Mouse (Mus musculus) intestine, postnatal 0 days (tissue): Measurements from ENCODE around the gene C130050O18Rik. TPM values are rescaled to one million over a fixed set of nuclear protein-coding genes. Genes with fewer than 3 reads are reported as not detected.

Source experiments
- ATAC-seq: fragments of 200-750 bp; cut with Nextera tagmentation; 2 replicates; pipeline ENCODE4 v1.8.0; 2017; ENCODE audit warnings: mild to moderate bottlenecking, moderate TSS enrichment, moderate library complexity
- H3K27ac ChIP-seq: fragments of 300-500 bp; sonication (generic); 2 replicates; pipeline ENCODE4 v1.5.1; 2014; ENCODE audit warnings: mild to moderate bottlenecking, low read depth, low read length, moderate library complexity
- H3K27me3 ChIP-seq: fragments of 300-500 bp; sonication (generic); replicated peaks from 2 replicates; pipeline ENCODE4 v1.6.1; 2014; ENCODE audit warnings: low read length, mixed read lengths; ENCODE audit not compliant: control insufficient read depth, insufficient read depth
- H3K36me3 ChIP-seq: fragments of 300-500 bp; sonication (generic); 2 replicates; pipeline ENCODE4 v1.6.1; 2014; ENCODE audit warnings: mild to moderate bottlenecking, moderate library complexity; ENCODE audit not compliant: control insufficient read depth, insufficient read depth
- H3K4me1 ChIP-seq: fragments of 300-500 bp; sonication (generic); replicated peaks from 2 replicates; pipeline ENCODE4 v1.6.1; 2014; ENCODE audit warnings: antibody characterized with exemption, low read length, mixed read lengths; ENCODE audit not compliant: control insufficient read depth, insufficient read depth
- H3K4me2 ChIP-seq: fragments of 300-500 bp; sonication (generic); replicated peaks from 2 replicates; pipeline ENCODE4 v1.6.1; 2014; ENCODE audit warnings: low read depth, mild to moderate bottlenecking, moderate library complexity
- H3K4me3 ChIP-seq: fragments of 300-500 bp; sonication (generic); 2 replicates; pipeline ENCODE4 v1.5.1; 2014; ENCODE audit warnings: low read depth, low read length
- H3K9ac ChIP-seq: fragments of 300-500 bp; sonication (generic); 2 replicates; pipeline ENCODE4 v1.6.1; 2014; ENCODE audit warnings: mild to moderate bottlenecking, low read depth, low read length
- H3K9me3 ChIP-seq: fragments of 300-500 bp; sonication (generic); 2 replicates; pipeline ENCODE4 v1.6.1; 2016; ENCODE audit warnings: mixed run types; ENCODE audit not compliant: control insufficient read depth
- CTCF ChIP-seq: sonication (generic); IDR thresholded peaks from 2 replicates; pipeline ENCODE4 v1.5.1; 2016; ENCODE audit warnings: low read depth, mild to moderate bottlenecking, control low read depth, antibody characterized with exemption, moderate library complexity
- WGBS: fragments of 180-500 bp; shearing (Covaris S2); extraction: QIAGEN DNeasy Blood & Tissue Kit; methylation state at CpG from one replicate; pipeline ENCODE4 v1.1.7; 2014; 5-methylcytosine and 5-hydroxymethylcytosine counted together
- polyA plus RNA-seq: library from polyadenylated mRNA; unstranded; fragments of >200 nt; fragmentation: Nextera tagmentation; extraction: Ambion mirVana; gene quantifications from 2 replicates; pipeline ENCODE4 v1.2.1, GENCODE M21; 2015

C130050O18Rik gene
- polyA plus RNA-seq, 1 experiment from 2014 or later: 0.76 TPM

DNA sequence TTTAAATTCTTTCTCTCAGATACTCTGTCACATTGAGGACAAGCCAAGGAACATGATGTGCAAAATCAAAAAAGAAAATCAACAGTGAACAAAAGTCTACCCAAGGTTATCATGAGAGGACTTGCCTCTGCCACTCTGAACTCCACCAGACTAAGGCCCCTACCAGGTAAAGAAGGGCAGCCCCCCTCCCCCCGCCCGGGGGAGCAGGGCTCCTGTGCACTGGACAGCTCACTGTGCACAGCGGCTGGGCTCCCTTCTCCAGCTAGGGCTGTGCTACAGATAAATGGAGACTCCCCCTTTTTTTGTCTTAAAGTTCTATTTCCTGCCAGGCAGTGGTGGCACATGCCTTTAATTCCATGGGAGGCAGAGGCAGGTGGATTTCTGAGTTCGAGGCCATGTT lies 32.7 kb downstream of the C130050O18Rik start:
- no peak overlapping the region for H3K4me2 ChIP-seq
- no peak overlapping the region for H3K4me3 ChIP-seq
- H3K9ac ChIP-seq: no peak overlapping the region
- no peak overlapping the region for H3K27ac ChIP-seq
- no peaks in the 10 kb centered on the region for H3K9me3 ChIP-seq
- TF ChIP-seq CTCF: no peak
- H3K27me3 ChIP-seq: no peaks in the 10 kb centered on the region
- H3K36me3 ChIP-seq: no peaks in the 10 kb centered on the region
- H3K4me1 ChIP-seq: no peaks in the 10 kb centered on the region
- WGBS: 87% methylated on average over 4 of the region's 4 CpGs
- ATAC-seq: no peak

GRCm38 (mm10) chr5:139438440-139438839 lies 33.4 kb downstream of the C130050O18Rik start:
- TF ChIP-seq CTCF: no peak
- WGBS: 84% methylated on average over 12 of the region's 12 CpGs
- Histone ChIP-seq H3K9ac (no peak overlapping the region), H3K27ac (no peak overlapping the region), H3K4me3 (no peak overlapping the region), H3K27me3 (no peaks in the 10 kb centered on the region), H3K9me3 (no peaks in the 10 kb centered on the region), H3K36me3 (no peaks in the 10 kb centered on the region), H3K4me2 (no peak overlapping the region), H3K4me1 (no peaks in the 10 kb centered on the region)
- ATAC-seq: no peak

GRCm38 (mm10) chr5:139440451-139440850 lies 35.4 kb downstream of the C130050O18Rik start:
- Histone ChIP-seq H3K4me1 (no peaks in the 10 kb centered on the region), H3K4me3 (no peak overlapping the region), H3K9ac (no peak overlapping the region), H3K36me3 (no peaks in the 10 kb centered on the region), H3K27ac (no peak overlapping the region), H3K27me3 (no peaks in the 10 kb centered on the region), H3K4me2 (no peak overlapping the region), H3K9me3 (no peaks in the 10 kb centered on the region)
- 87% methylated on average over 5 of the region's 5 CpGs for WGBS
- no peak for TF ChIP-seq CTCF
- ATAC-seq: no peak

DNA sequence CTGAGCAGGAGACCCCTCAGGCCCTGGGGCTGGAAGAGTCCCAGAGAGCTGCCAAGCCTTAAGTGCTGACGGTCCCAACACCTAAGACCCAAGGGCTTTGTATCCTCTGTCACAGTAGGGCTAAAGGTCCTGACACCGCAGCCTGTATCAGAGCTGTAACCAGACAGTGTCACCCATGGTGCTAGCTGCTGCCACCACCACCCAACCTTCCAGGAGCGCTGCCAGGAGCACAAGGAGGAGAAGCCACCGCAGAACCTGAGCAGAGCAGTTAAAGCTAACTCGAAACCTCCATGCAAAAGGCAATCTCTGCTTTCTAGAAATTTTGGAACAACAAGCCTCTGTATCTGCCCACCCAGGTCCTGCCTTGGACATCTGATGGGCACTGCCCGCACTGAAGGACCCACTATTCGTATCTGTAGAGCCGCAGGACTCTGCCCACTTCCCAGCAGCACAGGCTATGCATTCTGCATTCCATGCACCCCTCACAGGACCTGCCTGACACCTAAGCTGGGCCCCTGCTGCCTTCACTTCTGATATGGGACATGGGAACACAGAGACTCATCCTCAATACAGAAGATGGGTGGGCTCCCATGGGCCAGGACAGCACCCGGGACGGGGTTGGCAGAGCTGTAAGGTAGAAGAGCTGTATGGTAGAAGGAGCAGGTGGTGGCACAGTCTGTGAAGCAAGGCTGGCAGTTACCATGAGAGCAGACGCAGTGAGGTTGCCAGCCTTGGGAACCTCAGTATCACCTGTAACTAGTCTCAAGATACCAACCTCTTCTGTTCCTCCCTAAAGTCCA lies 36.0 kb downstream of the C130050O18Rik start:
- H3K27me3 ChIP-seq: no peaks in the 10 kb centered on the region
- 94% methylated on average over 11 of the region's 11 CpGs for WGBS
- H3K9ac ChIP-seq: no peak overlapping the region
- H3K27ac ChIP-seq: no peak overlapping the region
- no peak overlapping the region for H3K4me2 ChIP-seq
- no peak for ATAC-seq
- H3K4me1 ChIP-seq: no peaks in the 10 kb centered on the region
- H3K4me3 ChIP-seq: no peak overlapping the region
- TF ChIP-seq CTCF: no peak
- H3K36me3 ChIP-seq: no peaks in the 10 kb centered on the region
- H3K9me3 ChIP-seq: no peaks in the 10 kb centered on the region

DNA sequence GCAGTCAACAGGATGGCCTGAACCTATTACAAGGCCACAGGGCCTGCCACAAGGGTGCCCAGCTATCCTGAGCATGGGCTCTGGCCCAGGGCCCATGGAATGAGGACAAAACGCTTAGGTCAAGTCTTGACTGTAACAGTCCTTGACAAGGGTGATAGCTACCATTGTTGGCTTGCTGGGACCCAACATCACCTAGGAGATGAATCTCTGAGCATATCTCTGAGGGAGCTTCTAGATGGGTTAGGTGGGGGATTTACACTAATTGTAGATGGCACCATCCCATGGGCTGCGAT lies 36.6 kb downstream of the C130050O18Rik start:
- Histone ChIP-seq H3K36me3 (no peaks in the 10 kb centered on the region), H3K4me2 (no peak overlapping the region), H3K27me3 (no peaks in the 10 kb centered on the region), H3K27ac (no peak overlapping the region), H3K4me3 (no peak overlapping the region), H3K9ac (no peak overlapping the region), H3K4me1 (no peaks in the 10 kb centered on the region), H3K9me3 (no peaks in the 10 kb centered on the region)
- TF ChIP-seq CTCF: no peak
- ATAC-seq: no peak
- 94% methylated on average over 2 of the region's 2 CpGs for WGBS

DNA sequence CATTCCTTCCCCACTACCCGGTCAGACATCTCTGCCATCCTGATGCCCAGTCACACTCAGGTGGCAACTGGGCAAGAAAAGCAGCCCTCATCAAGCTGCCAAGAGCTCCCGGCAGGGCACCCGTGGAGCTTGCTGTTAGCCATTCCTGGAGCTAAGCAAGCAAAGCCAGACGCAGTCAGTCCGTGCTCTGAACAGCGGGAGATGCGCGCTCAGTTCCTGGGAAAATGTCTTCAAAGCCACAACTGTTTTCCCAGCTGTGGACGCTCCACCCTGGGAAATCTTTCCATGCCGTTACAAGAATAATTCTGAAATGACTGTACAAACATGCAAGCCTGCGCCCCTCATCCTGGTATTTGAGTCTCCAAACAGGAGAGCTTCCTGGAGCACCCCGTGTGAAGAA lies 37.3 kb downstream of the C130050O18Rik start:
- TF ChIP-seq CTCF: no peak
- no peak for ATAC-seq
- 80% methylated on average over 12 of the region's 12 CpGs for WGBS

More for the DNA sequence above, 37.3 kb downstream of the C130050O18Rik start:
- Histone ChIP-seq H3K4me3 (no peak overlapping the region), H3K9ac (no peak overlapping the region), H3K4me2 (no peak overlapping the region), H3K36me3 (no peaks in the 10 kb centered on the region), H3K27ac (no peak overlapping the region), H3K27me3 (no peaks in the 10 kb centered on the region), H3K4me1 (no peaks in the 10 kb centered on the region), H3K9me3 (no peaks in the 10 kb centered on the region)
